Mouse (Mus musculus) gastrocnemius, adult 2 months (tissue): Measurements from ENCODE around the gene Scaf4. TPM values are rescaled to one million over a fixed set of nuclear protein-coding genes. Genes with fewer than 3 reads are reported as not detected.

Experiments
- DNase-seq: peaks from one replicate; pipeline ENCODE4 v3.0.0; 2022
- H3K27ac ChIP-seq: fragments of 200-600 bp; 2 replicates; pipeline ENCODE4 v1.8.1; 2022; ENCODE audit warnings: mild to moderate bottlenecking
- H3K4me3 ChIP-seq: fragments of 200-600 bp; 2 replicates; pipeline ENCODE4 v1.8.1; 2022; ENCODE audit warnings: mild to moderate bottlenecking, moderate library complexity
- CTCF ChIP-seq: fragments of 200-600 bp; IDR thresholded peaks from 2 replicates; pipeline ENCODE4 v1.8.1; 2022; ENCODE audit warnings: antibody characterized with exemption, mild to moderate bottlenecking, moderate library complexity
- intact Hi-C: fragments of 180-260 bp; cut with DNase I; formaldehyde crosslinking; loops from one replicate; pipeline ENCODE4 v1.15.1; 2025
- total RNA-seq, 2 experiments: library from RNA; stranded (reverse); gene quantifications; 2 replicates each; pipeline ENCODE4 v1.2.3; 2021

The Scaf4 gene
- total RNA-seq, 2 experiments from 2014 or later, result 19.4 to 20.3 TPM

DNA sequence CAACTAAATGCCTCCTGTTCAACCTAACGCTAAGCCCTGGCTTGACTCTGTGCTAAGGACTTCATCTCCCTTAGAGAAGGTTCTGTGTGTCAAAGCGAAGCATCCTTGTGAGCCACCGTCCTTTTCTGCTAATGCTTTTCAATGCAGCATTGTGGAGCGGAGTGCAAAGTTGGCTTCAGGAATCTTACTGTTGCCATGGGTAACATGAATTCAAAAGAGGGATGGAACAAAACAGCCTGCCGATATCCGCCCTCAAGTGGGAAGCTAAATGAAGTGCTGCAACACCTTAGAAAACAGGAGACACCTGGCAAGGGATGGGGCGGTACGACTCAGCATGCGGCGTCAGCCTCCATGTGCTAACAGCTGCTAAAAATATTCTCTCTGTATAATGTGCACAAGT is 107.8 kb downstream of the Scaf4 start:
- no peak overlapping the region for H3K27ac ChIP-seq
- intact Hi-C loops, result no loop called here
- no peak overlapping the region for H3K4me3 ChIP-seq
- no peak for DNase-seq
- no peak for TF ChIP-seq CTCF

Other genes with a start within 250 kb of the Scaf4 start
- 1 to 10 TPM; 6.4 to 7.1 TPM for gene Tiam1, start 140.7 kb downstream of the Scaf4 start, total RNA-seq
- 100 to 1,000 TPM; 292 to 307 TPM for gene Sod1, start 63.7 kb downstream of the Scaf4 start, total RNA-seq
- gene Hunk, start 101.5 kb upstream of the Scaf4 start, total RNA-seq, result under 1 TPM; 0.46 to 0.53 TPM